Comparison of ENCODE assay signal across 8 mouse cellular contexts in genomic region chr15:89177121-89177520, GRCm38 (mm10). TPM values are rescaled to one million over a fixed set of nuclear protein-coding genes. Genes with fewer than 3 reads are reported as not detected.
DNase-seq lines count a peak whose midpoint lies in the region; ATAC-seq lines count a peak whose summit lies in the region.

No protein-coding gene starts in this region.

- H3K9ac ChIP-seq in neural tube, embryonic 11.5 days (ENCODE audit: low read length): peak overlapping the region; percentile 5; the same call in 1 of the 2 replicates
- H3K9ac ChIP-seq in intestine, embryonic 15.5 days: peak overlapping the region; percentile 9
- peak overlapping the region; percentile 3; the same call in 1 of the 2 replicates for H3K9ac ChIP-seq in liver, embryonic 12.5 days

- H3K36me3 ChIP-seq in neural tube, embryonic 11.5 days (ENCODE audit: control insufficient read depth, insufficient read depth, low read length): no peaks in the 10 kb centered on the region
- H3K36me3 ChIP-seq in intestine, embryonic 15.5 days: no peaks in the 10 kb centered on the region
- H3K36me3 ChIP-seq in liver, embryonic 12.5 days: no peaks in the 10 kb centered on the region

- no peaks in the 10 kb centered on the region for H3K27me3 ChIP-seq in neural tube, embryonic 11.5 days (ENCODE audit: control insufficient read depth, insufficient read depth, low read length)
- no peaks in the 10 kb centered on the region for H3K27me3 ChIP-seq in intestine, embryonic 15.5 days (replicated peaks)
- H3K27me3 ChIP-seq in liver, embryonic 12.5 days (replicated peaks): peaks cover 84% of the 10 kb centered on the region

- no peaks in the 10 kb centered on the region for H3K9me3 ChIP-seq in neural tube, embryonic 11.5 days (ENCODE audit: control insufficient read depth, low read length)
- no peaks in the 10 kb centered on the region for H3K9me3 ChIP-seq in intestine, embryonic 15.5 days
- no peaks in the 10 kb centered on the region for H3K9me3 ChIP-seq in liver, embryonic 12.5 days (replicated peaks)

- peak; percentile 22 for DNase-seq in neural tube, embryonic 11.5 days (ENCODE audit: low spot score)
- no peak for DNase-seq in neural tube, embryonic 10.5 days (ENCODE audit: extremely low spot score, low spot score)
- DNase-seq in cerebellum, adult 18-20 months: peak; percentile 70 to 81
- peak; percentile 59 to 63 for DNase-seq in gastrocnemius, postnatal 36 days
- DNase-seq in urinary bladder, postnatal 36 days (ENCODE audit: low spot score in 2 of 2): peak; percentile 84 to 86

- H3K4me1 ChIP-seq in neural tube, embryonic 11.5 days (ENCODE audit: control insufficient read depth, insufficient read depth, low read length): peaks cover 68% of the 10 kb centered on the region
- H3K4me1 ChIP-seq in intestine, embryonic 15.5 days (replicated peaks): peaks cover 71% of the 10 kb centered on the region
- H3K4me1 ChIP-seq in liver, embryonic 12.5 days: peaks cover 97% of the 10 kb centered on the region

- H3K4me3 ChIP-seq in neural tube, embryonic 11.5 days (ENCODE audit: low read depth, low read length): no peak overlapping the region
- 0 out of 2 replicates have a peak overlapping the region, but pooled peaks have one; percentile 6 for H3K4me3 ChIP-seq in intestine, embryonic 15.5 days (replicated peaks)
- no peak overlapping the region for H3K4me3 ChIP-seq in liver, embryonic 12.5 days

- WGBS in neural tube, embryonic 11.5 days: 13% methylated on average over 5 of the region's 5 CpGs
- 7% methylated on average over 5 of the region's 5 CpGs for WGBS in intestine, embryonic 15.5 days
- 8% methylated on average over 5 of the region's 5 CpGs for WGBS in liver, embryonic 12.5 days (ENCODE audit: insufficient replicate concordance)

- ATAC-seq in neural tube, embryonic 11.5 days (ENCODE audit: insufficient read depth, low FRiP score, low TSS enrichment): no peak
- ATAC-seq in intestine, embryonic 15.5 days: peak; percentile 14
- peak; percentile 1; the same call in 1 of the 2 replicates for ATAC-seq in liver, embryonic 12.5 days
- peak; percentile 15; the same call in 1 of the 2 replicates for ATAC-seq in monocyte, adult 5-6 weeks (replicated peaks; ENCODE audit: insufficient number of reproducible peaks, low FRiP score, low TSS enrichment, poor library complexity, severe bottlenecking)

- H3K4me2 ChIP-seq in neural tube, embryonic 11.5 days (ENCODE audit: low read depth): peak overlapping the region; percentile 24
- H3K4me2 ChIP-seq in intestine, embryonic 15.5 days (replicated peaks): peak overlapping the region; percentile 90
- peak overlapping the region; percentile 77 for H3K4me2 ChIP-seq in liver, embryonic 12.5 days

- intact Hi-C loops in gastrocnemius, postnatal 36 days (cut with DNase I): loop anchor here (5.0 kb wide), 1 partner anchor 35 kb away; the partner anchor contains the start of gene Mapk12

- H3K27ac ChIP-seq in neural tube, embryonic 11.5 days (ENCODE audit: low read depth, low read length): no peak overlapping the region
- peak overlapping the region; percentile 93 for H3K27ac ChIP-seq in intestine, embryonic 15.5 days
- H3K27ac ChIP-seq in liver, embryonic 12.5 days: peak overlapping the region; percentile 61

RNA-seq across cellular contexts. Expression of gene Plxnb2, which starts 3.5 kb away (rescaled TPM):
- polyA plus RNA-seq in neural tube, embryonic 11.5 days (2014; fragmentation: Nextera tagmentation; extraction: Ambion mirVana): 112 and 117 TPM in 2 replicates
- total RNA-seq in gastrocnemius, postnatal 36 days (2021): 1 to 10 TPM; 8.9 to 9.6 TPM
- 107 and 118 TPM in 2 replicates for polyA plus RNA-seq in intestine, embryonic 15.5 days (2015; fragmentation: Nextera tagmentation; extraction: Ambion mirVana)
- 38.5 and 38.8 TPM in 2 replicates for polyA plus RNA-seq in liver, embryonic 12.5 days (2016; fragmentation: Nextera tagmentation; extraction: Ambion mirVana)
- total RNA-seq in monocyte, adult 5-6 weeks (2017): 145 to 153 TPM (median 153 TPM) in 3 replicates

RNA-seq across cellular contexts. Expression of gene Dennd6b, which starts 19.2 kb away (rescaled TPM):
- 30.5 and 33.6 TPM in 2 replicates for polyA plus RNA-seq in neural tube, embryonic 11.5 days (2014; fragmentation: Nextera tagmentation; extraction: Ambion mirVana)
- 1 to 10 TPM; 7.6 to 9.0 TPM for total RNA-seq in gastrocnemius, postnatal 36 days (2021)
- polyA plus RNA-seq in intestine, embryonic 15.5 days (2015; fragmentation: Nextera tagmentation; extraction: Ambion mirVana): 12.1 and 13.1 TPM in 2 replicates
- polyA plus RNA-seq in liver, embryonic 12.5 days (2016; fragmentation: Nextera tagmentation; extraction: Ambion mirVana): 5.3 and 5.5 TPM in 2 replicates
- total RNA-seq in monocyte, adult 5-6 weeks (2017): 2.1 to 3.1 TPM (median 2.7 TPM) in 3 replicates

RNA-seq across cellular contexts. Expression of gene Mapk11, which starts 27.7 kb away (rescaled TPM):
- 33.1 and 37.4 TPM in 2 replicates for polyA plus RNA-seq in neural tube, embryonic 11.5 days (2014; fragmentation: Nextera tagmentation; extraction: Ambion mirVana)
- 1 to 10 TPM in 1 of 2 experiments, under 1 TPM in 1; 0.79 to 1.1 TPM for total RNA-seq in gastrocnemius, postnatal 36 days (2021)
- polyA plus RNA-seq in intestine, embryonic 15.5 days (2015; fragmentation: Nextera tagmentation; extraction: Ambion mirVana): 5.8 and 6.0 TPM in 2 replicates
- polyA plus RNA-seq in liver, embryonic 12.5 days (2016; fragmentation: Nextera tagmentation; extraction: Ambion mirVana): 1.8 TPM in 2 replicates
- 4.5 to 6.6 TPM (median 4.6 TPM) in 3 replicates for total RNA-seq in monocyte, adult 5-6 weeks (2017)

RNA-seq across cellular contexts. Expression of gene Ppp6r2, which starts 34.2 kb away (rescaled TPM):
- 45.2 and 47.1 TPM in 2 replicates for polyA plus RNA-seq in neural tube, embryonic 11.5 days (2014; fragmentation: Nextera tagmentation; extraction: Ambion mirVana)
- 10 to 100 TPM; 81.0 to 85.9 TPM for total RNA-seq in gastrocnemius, postnatal 36 days (2021)
- polyA plus RNA-seq in intestine, embryonic 15.5 days (2015; fragmentation: Nextera tagmentation; extraction: Ambion mirVana): 21.6 and 23.9 TPM in 2 replicates
- 21.4 and 23.9 TPM in 2 replicates for polyA plus RNA-seq in liver, embryonic 12.5 days (2016; fragmentation: Nextera tagmentation; extraction: Ambion mirVana)
- 16.8 to 32.5 TPM (median 19.4 TPM) in 3 replicates for total RNA-seq in monocyte, adult 5-6 weeks (2017)

RNA-seq across cellular contexts. Expression of gene Mapk12, which starts 36.6 kb away (rescaled TPM):
- 15.4 and 20.3 TPM in 2 replicates for polyA plus RNA-seq in neural tube, embryonic 11.5 days (2014; fragmentation: Nextera tagmentation; extraction: Ambion mirVana)
- 100 to 1,000 TPM; 131 to 136 TPM for total RNA-seq in gastrocnemius, postnatal 36 days (2021)
- 3.6 and 4.2 TPM in 2 replicates for polyA plus RNA-seq in intestine, embryonic 15.5 days (2015; fragmentation: Nextera tagmentation; extraction: Ambion mirVana)
- polyA plus RNA-seq in liver, embryonic 12.5 days (2016; fragmentation: Nextera tagmentation; extraction: Ambion mirVana): 2.3 and 2.7 TPM in 2 replicates
- total RNA-seq in monocyte, adult 5-6 weeks (2017): 0.39 to 5.8 TPM (median 3.7 TPM) in 3 replicates

Comparison
In these comparisons a context has a peak if more than half of its experiments do, and no peak if none do; other contexts are left out.
1. H3K4me2 ChIP-seq: peak in every context shown above with its lines; median percentile 90 in intestine, embryonic 15.5 days; 77 in liver, embryonic 12.5 days; 24 in neural tube, embryonic 11.5 days.